Mouse (Mus musculus) cerebellum, adult (tissue): ENCODE results near the gene Zfp697.
"Not testable (repeated sequence)": the region's sequence is repeated elsewhere in the genome, so short reads cannot be mapped to it uniquely, and the experiment has no call there.

Experiments
- ATAC-seq: cut with Nextera tagmentation; 2 replicates; pipeline ENCODE4 v1.9.2; 2017; ENCODE audit warnings: mild to moderate bottlenecking, moderate library complexity, mixed read lengths; ENCODE audit not compliant: insufficient number of reproducible peaks, low FRiP score, low TSS enrichment

Zfp697 gene

GRCm38 (mm10) chr3:98613963-98614362 lies 231.7 kb downstream of the Zfp697 start:
- no peak for ATAC-seq

GRCm38 (mm10) chr3:98614406-98614927 lies 232.2 kb downstream of the Zfp697 start:
- not testable (repeated sequence) for ATAC-seq

GRCm38 (mm10) chr3:98616244-98616643 lies 234.0 kb downstream of the Zfp697 start:
- ATAC-seq, result not testable (repeated sequence)

- ATAC-seq, result not testable (repeated sequence)
These were observed 234.5 kb downstream of the Zfp697 start for GRCm38 (mm10) chr3:98616786-98617185.

GRCm38 (mm10) chr3:98629633-98630032 lies 247.4 kb downstream of the Zfp697 start:
- no peak for ATAC-seq

- ATAC-seq, result no peak
These were observed 247.9 kb downstream of the Zfp697 start, which contains the start of gene Hsd3b5 for GRCm38 (mm10) chr3:98630152-98630551. TSS of gene Hsd3b5 (minus strand) at chr3:98630252.

- no peak for ATAC-seq
These were observed 252.9 kb downstream of the Zfp697 start for GRCm38 (mm10) chr3:98635145-98635544.

GRCm38 (mm10) chr3:98680786-98681185 lies 298.5 kb downstream of the Zfp697 start:
- ATAC-seq, result no peak

GRCm38 (mm10) chr3:98682401-98682800 lies 300.1 kb downstream of the Zfp697 start:
- no peak for ATAC-seq

- no peak for ATAC-seq
These were observed 338.5 kb downstream of the Zfp697 start for GRCm38 (mm10) chr3:98720740-98721139.

- no peak for ATAC-seq
These were observed 342.1 kb downstream of the Zfp697 start, which contains the start of gene Hsd3b2 for GRCm38 (mm10) chr3:98724376-98724775. TSS of gene Hsd3b2 (minus strand) at chr3:98724543.

- no peak for ATAC-seq
These were observed 344.0 kb downstream of the Zfp697 start for GRCm38 (mm10) chr3:98726281-98726680.

- ATAC-seq, result no peak
These were observed 351.5 kb downstream of the Zfp697 start for GRCm38 (mm10) chr3:98733724-98734123.

GRCm38 (mm10) chr3:98734340-98734739 lies 352.1 kb downstream of the Zfp697 start:
- no peak for ATAC-seq

- ATAC-seq, result not testable (repeated sequence)
These were observed 358.8 kb downstream of the Zfp697 start for GRCm38 (mm10) chr3:98741043-98741442.

- no peak for ATAC-seq
These were observed 369.9 kb downstream of the Zfp697 start for GRCm38 (mm10) chr3:98752171-98752570.

- ATAC-seq, result no peak
These were observed 374.6 kb downstream of the Zfp697 start for GRCm38 (mm10) chr3:98756836-98757235.

- ATAC-seq, result no peak
These were observed 381.9 kb downstream of the Zfp697 start for GRCm38 (mm10) chr3:98764155-98764554.

- ATAC-seq, result no peak
These were observed 398.7 kb downstream of the Zfp697 start for GRCm38 (mm10) chr3:98780921-98781320.

GRCm38 (mm10) chr3:98782181-98782868 lies 400.1 kb downstream of the Zfp697 start:
- ATAC-seq, result no peak

- ATAC-seq, result no peak
These were observed 404.3 kb downstream of the Zfp697 start for GRCm38 (mm10) chr3:98786551-98786950.
